Mouse (Mus musculus): ENCODE measurements around the gene Tymp.

The Tymp gene

GRCm38 (mm10) chr15:89376957-89377356 lies at the start of gene Tymp:
Tymp (minus strand) TSS chr15:89377039.
- DNase-seq (ENCODE audit: low read depth, low spot score), result no peak

- no peak for DNase-seq (ENCODE audit: low read depth, low spot score)
Measured at GRCm38 (mm10) chr15:89425711-89426121, 48.9 kb upstream of the Tymp start, which contains the start of gene Cpt1b. Cpt1b (minus strand) TSS chr15:89425863.

DNA sequence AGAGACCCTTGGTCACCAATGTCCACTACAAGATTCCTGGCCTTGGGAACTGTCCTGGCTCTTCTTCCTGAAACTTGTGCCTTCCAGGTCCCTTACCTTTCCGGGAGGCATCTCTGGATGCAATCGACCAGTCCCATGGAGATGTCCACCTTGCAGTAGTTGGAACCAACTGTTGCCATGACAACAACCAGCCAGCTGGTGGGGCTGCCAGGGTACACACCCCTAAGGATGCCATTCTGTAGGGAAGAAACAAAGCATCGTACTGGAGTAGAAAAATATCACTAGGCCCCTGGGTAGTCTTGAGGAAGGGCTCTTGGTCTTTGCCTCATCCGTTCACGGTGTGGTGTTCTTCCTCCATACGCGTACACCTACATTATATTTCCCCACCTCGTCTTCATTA lies 47.8 kb upstream of the Tymp start:
- DNase-seq (ENCODE audit: low read depth, low spot score), result no peak

DNA sequence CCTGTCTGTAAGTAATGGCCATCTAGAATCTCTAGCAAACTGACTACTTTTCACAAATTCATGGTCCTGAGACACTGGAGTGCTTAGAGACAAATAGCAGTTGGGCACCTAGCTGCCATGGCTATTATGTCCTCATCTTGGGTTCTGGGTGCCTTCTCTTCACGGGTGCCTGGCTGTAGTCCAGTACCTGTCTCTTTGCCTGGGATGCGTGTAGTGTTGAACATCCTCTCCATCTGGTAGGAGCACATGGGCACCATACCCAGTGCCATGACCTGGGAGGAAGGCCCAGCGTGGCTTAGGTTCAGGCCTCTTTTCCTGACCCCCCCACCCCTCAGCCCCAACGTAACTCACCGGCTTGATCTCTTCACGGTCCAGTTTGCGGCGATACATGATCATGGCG lies 45.1 kb upstream of the Tymp start:
- no peak for DNase-seq (ENCODE audit: low read depth, low spot score)

- no peak for DNase-seq (ENCODE audit: low read depth, low spot score)
Measured at GRCm38 (mm10) chr15:89415282-89415681, 38.4 kb upstream of the Tymp start.

- DNase-seq (ENCODE audit: low read depth, low spot score), result no peak
Measured at GRCm38 (mm10) chr15:89410118-89410517, 33.3 kb upstream of the Tymp start, which contains the start of gene Syce3. Syce3 (minus strand) TSS chr15:89410503.

DNA sequence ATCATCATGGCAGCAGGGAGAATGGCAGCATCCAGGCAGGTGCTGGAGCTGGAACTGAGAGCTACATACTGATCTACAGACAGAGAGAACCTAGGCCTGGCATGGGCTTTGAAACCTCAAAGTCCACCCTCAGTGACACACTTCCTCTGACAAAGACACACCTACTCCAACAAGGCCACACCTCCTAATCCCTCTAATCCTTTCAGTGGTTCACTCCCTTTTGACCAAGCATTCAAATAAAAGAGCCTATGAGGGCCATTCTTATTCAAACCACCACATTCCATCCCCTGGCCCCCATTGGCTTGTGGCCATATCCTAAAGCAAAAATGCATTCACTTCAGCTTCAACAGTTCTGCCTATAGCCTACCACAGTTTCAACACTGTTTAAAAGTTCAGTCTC lies 29.9 kb upstream of the Tymp start:
- DNase-seq (ENCODE audit: low read depth, low spot score), result no peak

DNA sequence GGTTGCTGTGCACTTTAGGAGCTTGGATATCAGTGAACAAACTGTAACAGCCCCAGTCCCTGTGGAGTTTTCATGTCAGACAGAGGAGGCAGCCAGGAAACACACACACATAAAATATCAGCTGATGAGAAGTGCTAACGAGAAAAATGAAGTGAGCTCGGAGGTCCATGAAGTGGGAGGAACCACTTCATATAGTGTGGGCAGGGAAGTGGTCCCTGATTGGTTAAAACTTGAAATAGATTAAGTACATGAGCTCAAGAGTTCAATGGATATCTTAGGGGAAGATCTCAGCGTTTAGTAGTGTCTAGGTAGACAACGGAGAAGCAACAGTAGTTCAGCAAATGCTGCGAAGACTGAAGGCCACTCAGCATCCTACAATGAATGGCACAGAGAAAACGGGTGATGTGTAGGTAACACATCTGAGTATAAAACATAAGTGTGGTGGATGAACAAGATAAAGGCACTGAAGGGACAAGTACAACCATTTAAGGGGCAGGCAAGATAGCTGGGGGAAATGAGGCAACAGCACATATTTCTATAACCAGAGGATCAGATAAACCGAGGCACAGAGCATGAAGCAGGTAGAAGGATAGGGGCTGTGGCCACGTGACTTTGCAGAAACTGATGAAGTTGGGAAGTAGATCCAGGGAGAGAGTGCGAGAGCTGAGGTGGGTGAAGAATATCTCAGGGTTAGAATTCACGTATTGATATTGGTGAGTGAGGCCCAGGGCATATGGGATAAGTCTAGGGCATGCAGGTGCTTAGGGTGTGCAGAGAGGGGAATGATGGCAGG lies 28.2 kb upstream of the Tymp start:
- no peak for DNase-seq (ENCODE audit: low read depth, low spot score)

GRCm38 (mm10) chr15:89402471-89402870 lies 25.6 kb upstream of the Tymp start:
- no peak for DNase-seq (ENCODE audit: low read depth, low spot score)

GRCm38 (mm10) chr15:89399716-89400115 lies 22.9 kb upstream of the Tymp start:
- DNase-seq (ENCODE audit: low read depth, low spot score), result no peak

- no peak for DNase-seq (ENCODE audit: low read depth, low spot score)
Measured at GRCm38 (mm10) chr15:89398146-89398545, 21.3 kb upstream of the Tymp start.

- no peak for DNase-seq (ENCODE audit: low read depth, low spot score)
Measured at GRCm38 (mm10) chr15:89396883-89397282, 20.0 kb upstream of the Tymp start.

GRCm38 (mm10) chr15:89390081-89390480 lies 13.2 kb upstream of the Tymp start:
- no peak for DNase-seq (ENCODE audit: low read depth, low spot score)

DNA sequence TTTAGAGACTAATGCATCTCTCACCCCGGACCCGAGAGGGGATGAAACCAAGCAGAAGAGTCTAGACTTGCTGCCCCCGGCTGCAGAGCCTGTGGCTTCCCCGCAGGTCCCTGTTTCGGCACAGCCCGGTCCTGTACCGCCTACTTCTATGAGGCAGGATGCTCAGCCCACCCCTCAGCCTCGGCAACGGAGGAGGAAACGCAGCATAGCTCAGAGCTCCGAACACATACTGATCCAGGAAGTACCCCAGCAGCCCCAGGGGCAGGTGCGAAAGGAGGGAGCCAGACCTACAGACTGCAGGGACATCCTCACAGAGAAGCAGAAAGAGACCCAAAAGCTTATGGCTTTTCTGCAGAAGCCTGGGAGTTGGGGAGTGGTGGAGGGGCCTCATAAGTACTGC lies 10.3 kb upstream of the Tymp start:
- no peak for DNase-seq (ENCODE audit: low read depth, low spot score)

DNA sequence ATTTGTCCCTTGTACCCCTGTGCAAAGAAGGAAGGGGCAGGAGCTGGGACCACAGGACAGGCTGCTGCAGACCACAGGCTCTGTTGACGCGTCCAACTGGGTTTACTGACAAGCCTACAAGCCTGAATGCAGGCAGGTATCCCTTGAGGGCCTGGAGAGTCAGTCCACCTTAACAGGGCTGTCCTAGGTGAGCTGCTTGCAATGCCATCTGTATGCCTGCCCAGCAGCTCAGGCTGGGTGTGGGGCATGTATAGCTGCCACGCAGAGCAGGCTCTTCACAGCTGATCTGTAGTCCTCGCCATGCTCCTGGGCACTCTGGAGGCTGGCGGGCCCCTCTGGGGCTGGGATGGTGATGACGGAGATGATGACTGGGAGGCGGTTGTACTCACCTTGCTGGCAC lies 7.8 kb upstream of the Tymp start, which contains the start of gene Klhdc7b:
Klhdc7b (plus strand) TSS at position 301 of the 400 bp plus-strand sequence.
- DNase-seq (ENCODE audit: low read depth, low spot score), result no peak

- DNase-seq (ENCODE audit: low read depth, low spot score), result no peak
Measured at GRCm38 (mm10) chr15:89379429-89379828, 2.6 kb upstream of the Tymp start.

- DNase-seq (ENCODE audit: low read depth, low spot score), result no peak
Measured at GRCm38 (mm10) chr15:89378831-89379401, 2.1 kb upstream of the Tymp start, which contains the start of gene Odf3b. Odf3b (minus strand) TSS chr15:89379282.

DNA sequence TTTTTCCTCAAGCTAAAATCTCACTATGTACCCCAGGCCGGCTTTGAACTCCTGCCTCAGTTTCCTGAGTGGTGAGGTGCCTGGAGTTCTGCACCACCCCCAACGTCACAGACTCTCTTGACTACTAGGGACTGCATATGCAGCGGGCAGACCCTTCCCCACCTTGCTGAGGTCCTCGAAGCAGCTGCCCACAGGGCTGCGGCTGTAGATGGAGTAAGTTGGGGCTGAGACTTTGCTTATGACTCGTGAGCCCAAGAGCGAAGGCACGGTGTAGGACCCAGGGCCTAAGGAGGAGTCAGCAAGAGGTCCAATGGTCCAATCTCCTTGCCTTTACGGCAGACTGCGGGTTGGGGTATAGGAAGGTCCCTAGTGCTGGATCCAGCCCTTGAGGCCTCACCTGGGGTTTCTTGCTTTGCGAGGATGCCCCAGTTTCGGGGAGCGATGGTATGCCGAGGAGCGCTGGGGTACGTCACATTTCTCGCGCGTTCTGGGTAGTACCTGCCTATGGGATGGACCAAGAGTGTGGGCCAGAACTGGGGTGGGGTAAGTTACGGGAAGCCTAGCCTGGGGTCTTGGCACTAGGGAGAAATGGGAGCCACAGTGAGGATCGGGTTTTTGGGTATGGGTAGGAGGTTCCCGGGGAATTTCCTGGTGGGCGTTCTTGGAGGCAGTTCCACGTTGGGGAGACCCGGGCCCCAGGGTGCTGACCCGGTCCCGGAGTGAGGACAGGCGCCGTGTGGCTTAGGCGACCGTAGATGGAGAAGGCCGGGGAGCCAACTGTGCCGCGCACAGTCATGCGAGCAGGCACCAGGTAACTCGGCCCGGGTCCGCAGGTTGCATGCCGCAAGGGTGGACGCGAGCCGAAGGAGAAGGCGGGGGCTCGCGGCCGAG lies 1.3 kb upstream of the Tymp start:
- DNase-seq (ENCODE audit: low read depth, low spot score), result no peak

DNA sequence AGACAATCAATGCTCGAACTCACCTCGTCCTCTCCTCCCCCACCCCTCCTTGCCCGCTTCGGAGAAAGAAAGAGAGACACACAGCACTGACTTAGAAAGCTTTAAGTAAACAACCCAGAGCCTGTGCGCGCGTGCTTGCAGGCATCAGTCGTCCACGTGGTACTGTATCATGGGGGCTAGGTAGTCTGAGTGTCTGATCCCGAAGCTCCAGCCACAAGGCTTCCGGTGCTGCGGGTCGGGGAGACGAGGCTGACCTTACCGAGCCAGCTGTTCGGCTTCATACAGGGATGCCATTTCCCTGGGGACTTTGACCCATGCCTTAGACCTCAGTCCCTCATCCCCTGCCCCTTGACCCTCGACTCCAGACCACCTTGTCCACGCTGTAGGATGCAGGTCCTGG lies 523 bp upstream of the Tymp start:
- DNase-seq (ENCODE audit: low read depth, low spot score), result no peak

DNA sequence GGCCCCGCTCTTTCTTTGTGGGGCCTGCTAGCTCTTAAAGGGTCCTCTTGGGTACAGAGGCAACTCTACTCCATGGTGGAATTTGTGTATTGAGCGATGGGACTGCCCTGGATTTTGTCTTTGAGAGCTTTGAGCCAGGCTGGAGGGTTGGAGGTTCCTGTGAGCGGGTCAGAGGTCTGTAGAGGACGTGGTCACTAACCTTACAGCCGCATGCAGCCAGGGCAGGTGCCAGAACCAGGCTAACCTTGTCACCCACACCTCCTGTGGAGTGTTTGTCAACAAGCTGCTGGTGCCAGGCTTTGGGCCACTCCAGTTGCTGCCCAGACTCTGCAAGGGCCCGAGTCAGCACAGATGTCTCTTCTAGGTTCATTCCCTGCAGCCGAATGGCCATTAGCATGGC lies 799 bp downstream of the Tymp start:
- no peak for DNase-seq (ENCODE audit: low read depth, low spot score)

DNA sequence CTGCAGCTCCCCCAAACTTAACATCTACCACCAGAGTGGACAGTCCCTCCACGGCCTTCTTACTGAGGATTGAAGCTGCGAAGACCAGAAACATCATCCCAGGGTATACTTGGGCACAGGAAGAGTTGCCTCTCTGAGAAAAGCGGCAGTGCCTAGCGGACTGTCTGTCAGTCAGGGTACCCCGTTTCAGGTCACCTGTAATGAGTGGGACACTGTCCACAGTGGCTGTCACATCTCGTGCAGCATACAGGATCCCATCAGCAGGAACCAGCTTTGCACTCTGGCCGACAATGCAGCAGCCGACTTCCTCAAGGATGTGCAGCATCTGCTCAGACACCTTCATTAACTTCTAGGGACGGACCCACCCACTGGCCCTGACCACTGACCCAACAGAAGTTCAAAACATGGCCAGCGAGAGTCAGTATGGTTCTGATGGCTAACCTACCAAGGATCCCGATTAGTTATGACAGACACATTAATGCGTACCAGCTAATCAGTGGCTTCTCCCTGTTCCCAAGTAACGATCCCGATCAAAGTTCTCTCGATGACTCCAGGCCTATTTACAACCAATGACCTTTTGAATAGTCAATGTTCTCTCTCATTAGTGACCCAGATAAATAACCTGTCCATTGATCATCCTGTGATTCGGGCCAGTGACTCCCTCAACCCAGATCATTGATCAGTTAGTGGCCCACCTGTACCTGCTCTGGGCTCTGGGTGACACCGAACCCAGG lies 1.9 kb downstream of the Tymp start:
- DNase-seq (ENCODE audit: low read depth, low spot score), result no peak
